Mouse (Mus musculus) liver, embryonic 12.5 days (tissue): Measurements from ENCODE around the gene Setx. TPM values are rescaled to one million over a fixed set of nuclear protein-coding genes. Genes with fewer than 3 reads are reported as not detected.
"Not testable (repeated sequence)": the region's sequence is repeated elsewhere in the genome, so short reads cannot be mapped to it uniquely, and the experiment has no call there.

Experiments
- ATAC-seq: fragments of 200-750 bp; cut with Nextera tagmentation; 2 replicates; pipeline ENCODE4 v1.8.0; 2017; ENCODE audit warnings: moderate number of reproducible peaks, mild to moderate bottlenecking, moderate library complexity
- H3K27ac ChIP-seq: fragments of 300-500 bp; sonication (generic); 2 replicates; pipeline ENCODE4 v1.5.1; 2016; ENCODE audit warnings: mild to moderate bottlenecking
- H3K27me3 ChIP-seq: fragments of 300-500 bp; sonication (generic); replicated peaks from 2 replicates; pipeline ENCODE4 v1.6.1; 2016; ENCODE audit warnings: mild to moderate bottlenecking, moderate library complexity
- H3K36me3 ChIP-seq: fragments of 300-500 bp; sonication (generic); 2 replicates; pipeline ENCODE4 v1.6.1; 2016; ENCODE audit warnings: mild to moderate bottlenecking, moderate library complexity
- H3K4me1 ChIP-seq: fragments of 300-500 bp; sonication (generic); 2 replicates; pipeline ENCODE4 v1.6.1; 2016
- H3K4me2 ChIP-seq: fragments of 300-500 bp; sonication (generic); 2 replicates; pipeline ENCODE4 v1.6.1; 2016; ENCODE audit warnings: mild to moderate bottlenecking, moderate library complexity
- H3K4me3 ChIP-seq: fragments of 300-500 bp; sonication (generic); 2 replicates; pipeline ENCODE4 v1.5.1; 2016; ENCODE audit warnings: mild to moderate bottlenecking, moderate library complexity
- H3K9ac ChIP-seq: fragments of 300-500 bp; sonication (generic); 2 replicates; pipeline ENCODE4 v1.6.1; 2016; ENCODE audit warnings: mild to moderate bottlenecking, moderate library complexity
- H3K9me3 ChIP-seq: fragments of 300-500 bp; sonication (generic); replicated peaks from 2 replicates; pipeline ENCODE4 v1.6.1; 2016; ENCODE audit warnings: mild to moderate bottlenecking, moderate library complexity
- WGBS: fragments of 180-500 bp; shearing (Covaris S2); methylation state at CpG from one replicate; pipeline ENCODE4 v1.1.7; 2016; ENCODE audit not compliant: insufficient replicate concordance; 5-methylcytosine and 5-hydroxymethylcytosine counted together
- polyA plus RNA-seq: library from polyadenylated mRNA; unstranded; fragments of >200 nt; fragmentation: Nextera tagmentation; extraction: Ambion mirVana; gene quantifications from 2 replicates; pipeline ENCODE4 v1.2.1, GENCODE M21; 2016

Gene Setx
- polyA plus RNA-seq = 5.7 and 7.8 TPM in 2 replicates

- H3K9me3 ChIP-seq = no peaks in the 10 kb centered on the region
- peak within 1 kb of the TSS; percentile 94 for H3K27ac ChIP-seq
- peaks cover 25% of the 10 kb centered on the region for H3K36me3 ChIP-seq
- peaks cover 21% of the 10 kb centered on the region for H3K4me1 ChIP-seq
- peak within 1 kb of the TSS; percentile 84 for H3K4me2 ChIP-seq
- peak within 1 kb of the TSS; percentile 85 for H3K4me3 ChIP-seq
- peak within 1 kb of the TSS; percentile 81 for H3K9ac ChIP-seq
- WGBS = 69% methylated on average over 14 of the region's 14 CpGs
- no peaks in the 10 kb centered on the region for H3K27me3 ChIP-seq
- no peak for ATAC-seq
These were observed at the start of gene Setx for GRCm38 (mm10) chr2:29123907-29124569. TSS of gene Setx (plus strand) at chr2:29124181.

GRCm38 (mm10) chr2:29074676-29075075 lies 49.3 kb upstream of the Setx start:
- no peaks in the 10 kb centered on the region for H3K27me3 ChIP-seq
- no peak overlapping the region for H3K4me2 ChIP-seq
- WGBS = 84% methylated on average over 7 of the region's 7 CpGs
- H3K27ac ChIP-seq = no peak overlapping the region
- H3K4me3 ChIP-seq = no peak overlapping the region
- peaks cover 92% of the 10 kb centered on the region for H3K36me3 ChIP-seq
- H3K9ac ChIP-seq = no peak overlapping the region
- no peak for ATAC-seq
- H3K4me1 ChIP-seq = no peaks in the 10 kb centered on the region
- no peaks in the 10 kb centered on the region for H3K9me3 ChIP-seq

GRCm38 (mm10) chr2:29075331-29076070 lies 48.5 kb upstream of the Setx start:
- no peak overlapping the region for H3K4me2 ChIP-seq
- peaks cover 92% of the 10 kb centered on the region for H3K36me3 ChIP-seq
- H3K9ac ChIP-seq = no peak overlapping the region
- no peaks in the 10 kb centered on the region for H3K27me3 ChIP-seq
- no peaks in the 10 kb centered on the region for H3K4me1 ChIP-seq
- H3K27ac ChIP-seq = no peak overlapping the region
- ATAC-seq = no peak
- H3K4me3 ChIP-seq = no peak overlapping the region
- 84% methylated on average over 11 of the region's 11 CpGs for WGBS
- no peaks in the 10 kb centered on the region for H3K9me3 ChIP-seq

GRCm38 (mm10) chr2:29076226-29076625 lies 47.8 kb upstream of the Setx start:
- ATAC-seq = no peak
- no peaks in the 10 kb centered on the region for H3K27me3 ChIP-seq
- H3K36me3 ChIP-seq = peaks cover 92% of the 10 kb centered on the region
- H3K4me1 ChIP-seq = no peaks in the 10 kb centered on the region
- no peaks in the 10 kb centered on the region for H3K9me3 ChIP-seq
- no peak overlapping the region for H3K4me3 ChIP-seq
- 77% methylated on average over 2 of the region's 2 CpGs for WGBS
- no peak overlapping the region for H3K27ac ChIP-seq
- H3K9ac ChIP-seq = no peak overlapping the region
- no peak overlapping the region for H3K4me2 ChIP-seq

GRCm38 (mm10) chr2:29081965-29082364 lies 42.0 kb upstream of the Setx start:
- no peak overlapping the region for H3K4me2 ChIP-seq
- no peak overlapping the region for H3K4me3 ChIP-seq
- H3K36me3 ChIP-seq = peaks cover 92% of the 10 kb centered on the region
- no peak overlapping the region for H3K27ac ChIP-seq
- no peaks in the 10 kb centered on the region for H3K9me3 ChIP-seq
- no peaks in the 10 kb centered on the region for H3K27me3 ChIP-seq
- no peaks in the 10 kb centered on the region for H3K4me1 ChIP-seq
- ATAC-seq = no peak
- 69% methylated on average over 3 of the region's 3 CpGs for WGBS
- H3K9ac ChIP-seq = no peak overlapping the region

GRCm38 (mm10) chr2:29086026-29086425 lies 38.0 kb upstream of the Setx start:
- Histone ChIP-seq H3K27ac (no peak overlapping the region), H3K36me3 (peaks cover 67% of the 10 kb centered on the region), H3K9me3 (no peaks in the 10 kb centered on the region), H3K4me3 (no peak overlapping the region), H3K4me1 (no peaks in the 10 kb centered on the region), H3K27me3 (no peaks in the 10 kb centered on the region), H3K9ac (no peak overlapping the region), H3K4me2 (no peak overlapping the region)
- no peak for ATAC-seq
- 86% methylated on average over 7 of the region's 7 CpGs for WGBS

GRCm38 (mm10) chr2:29089276-29089675 lies 34.7 kb upstream of the Setx start:
- H3K4me2 ChIP-seq, H3K27ac ChIP-seq, H3K4me3 ChIP-seq, H3K9me3 ChIP-seq, H3K9ac ChIP-seq, ATAC-seq, H3K4me1 ChIP-seq, H3K27me3 ChIP-seq: not testable (repeated sequence)
- 83% methylated on average over 6 of the region's 6 CpGs for WGBS
- peaks cover 34% of the 10 kb centered on the region for H3K36me3 ChIP-seq

GRCm38 (mm10) chr2:29095674-29096073 lies 28.3 kb upstream of the Setx start:
- 0 out of 2 replicates have a peak, but pooled peaks cover under 1% of the 10 kb centered on the region for H3K4me1 ChIP-seq
- H3K27ac ChIP-seq = no peak overlapping the region
- H3K9me3 ChIP-seq = no peaks in the 10 kb centered on the region
- H3K9ac ChIP-seq = no peak overlapping the region
- no peaks in the 10 kb centered on the region for H3K36me3 ChIP-seq
- WGBS = 83% methylated on average over 8 of the region's 8 CpGs
- H3K4me3 ChIP-seq = no peak overlapping the region
- no peak overlapping the region for H3K4me2 ChIP-seq
- no peaks in the 10 kb centered on the region for H3K27me3 ChIP-seq
- no peak for ATAC-seq

GRCm38 (mm10) chr2:29096751-29097150 lies 27.2 kb upstream of the Setx start:
- no peaks in the 10 kb centered on the region for H3K36me3 ChIP-seq
- no peak overlapping the region for H3K4me2 ChIP-seq
- 53% methylated on average over 4 of the region's 4 CpGs for WGBS
- no peak overlapping the region for H3K4me3 ChIP-seq
- H3K27ac ChIP-seq = no peak overlapping the region
- H3K4me1 ChIP-seq = peaks cover 3% of the 10 kb centered on the region; the same call in 1 of the 2 replicates
- no peak overlapping the region for H3K9ac ChIP-seq
- no peak for ATAC-seq
- H3K27me3 ChIP-seq = no peaks in the 10 kb centered on the region
- no peaks in the 10 kb centered on the region for H3K9me3 ChIP-seq

GRCm38 (mm10) chr2:29097465-29097864 lies 26.5 kb upstream of the Setx start:
- Histone ChIP-seq H3K4me2 (no peak overlapping the region), H3K27ac (no peak overlapping the region), H3K4me3 (no peak overlapping the region), H3K27me3 (no peaks in the 10 kb centered on the region), H3K4me1 (peaks cover 3% of the 10 kb centered on the region; the same call in 1 of the 2 replicates), H3K9ac (no peak overlapping the region), H3K9me3 (no peaks in the 10 kb centered on the region), H3K36me3 (no peaks in the 10 kb centered on the region)
- no peak for ATAC-seq
- 60% methylated on average over 3 of the region's 3 CpGs for WGBS

- H3K27me3 ChIP-seq, H3K27ac ChIP-seq, H3K4me3 ChIP-seq, H3K4me2 ChIP-seq, H3K9me3 ChIP-seq, ATAC-seq, H3K4me1 ChIP-seq, H3K9ac ChIP-seq, H3K36me3 ChIP-seq: not testable (repeated sequence)
- WGBS = 77% methylated on average over 5 of the region's 5 CpGs
These were observed 26.0 kb upstream of the Setx start for GRCm38 (mm10) chr2:29097955-29098354.

- no peak overlapping the region for H3K9ac ChIP-seq
- no peak overlapping the region for H3K27ac ChIP-seq
- H3K4me2 ChIP-seq = no peak overlapping the region
- ATAC-seq = no peak
- H3K36me3 ChIP-seq = no peaks in the 10 kb centered on the region
- WGBS = 68% methylated on average over 8 of the region's 8 CpGs
- no peaks in the 10 kb centered on the region for H3K9me3 ChIP-seq
- no peaks in the 10 kb centered on the region for H3K27me3 ChIP-seq
- peaks cover 3% of the 10 kb centered on the region; the same call in 1 of the 2 replicates for H3K4me1 ChIP-seq
- no peak overlapping the region for H3K4me3 ChIP-seq
These were observed 25.2 kb upstream of the Setx start for GRCm38 (mm10) chr2:29098786-29099185.
